Mouse (Mus musculus): ENCODE data around the gene Galk1. TPM values are rescaled to one million over a fixed set of nuclear protein-coding genes. Genes with fewer than 3 reads are reported as not detected.

Gene Galk1
- polyA plus RNA-seq, 1 experiment from 2014 or later, result 58.9 TPM

DNA sequence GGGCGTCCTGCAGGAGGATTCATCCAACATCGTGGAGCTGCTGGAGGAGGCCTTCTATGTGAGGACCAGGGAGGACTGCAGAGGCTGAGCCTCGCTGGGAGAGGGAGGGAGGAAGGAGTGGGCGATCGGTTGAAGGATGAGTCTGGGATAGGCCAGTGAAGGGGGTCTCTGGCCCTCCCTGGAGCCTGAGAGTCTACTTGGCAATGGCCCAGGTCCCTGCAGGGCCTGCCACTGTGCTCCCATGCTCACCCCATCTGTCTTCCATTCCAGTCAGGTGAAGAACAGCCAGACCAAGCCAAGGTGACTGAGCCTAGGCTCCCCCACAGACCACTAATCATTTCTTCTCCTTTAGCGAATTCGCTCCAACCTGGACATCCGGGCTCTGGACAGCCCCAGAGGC, 29.2 kb downstream of the Galk1 start:
- no peak overlapping the region for H3K9ac ChIP-seq (replicated peaks)
- H3K9me3 ChIP-seq, result no peaks in the 10 kb centered on the region
- H3K36me3 ChIP-seq, result no peaks in the 10 kb centered on the region
- no peak for ATAC-seq (replicated peaks)
- H3K27ac ChIP-seq (replicated peaks), result no peak overlapping the region
- no peaks in the 10 kb centered on the region for H3K27me3 ChIP-seq
- WGBS, result 85% methylated on average over 7 of the region's 8 CpGs
- H3K4me1 ChIP-seq, result no peaks in the 10 kb centered on the region
- H3K4me3 ChIP-seq, result no peak overlapping the region
- H3K4me2 ChIP-seq (replicated peaks), result no peak overlapping the region

DNA sequence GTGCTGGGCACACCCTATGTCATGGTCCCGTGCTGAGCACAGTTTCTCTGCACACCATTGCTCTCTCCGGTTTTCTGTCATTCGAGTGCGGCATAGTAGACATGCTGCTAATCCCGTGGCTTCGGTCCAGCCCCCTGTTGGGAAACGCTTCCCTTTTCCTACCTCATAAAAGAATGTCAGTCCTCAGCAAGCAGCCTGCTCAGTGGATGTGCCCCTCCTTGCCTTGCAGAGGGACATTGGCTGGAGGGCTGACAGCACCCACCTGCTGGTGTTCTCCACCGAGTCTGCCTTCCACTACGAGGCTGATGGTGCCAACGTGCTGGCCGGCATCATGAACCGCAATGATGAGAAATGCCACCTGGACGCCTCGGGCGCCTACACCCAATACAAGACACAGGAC, 30.0 kb downstream of the Galk1 start:
- Histone ChIP-seq H3K27me3 (no peaks in the 10 kb centered on the region), H3K9ac (replicated peaks) (no peak overlapping the region), H3K4me3 (no peak overlapping the region), H3K27ac (replicated peaks) (no peak overlapping the region), H3K36me3 (no peaks in the 10 kb centered on the region), H3K9me3 (no peaks in the 10 kb centered on the region), H3K4me1 (no peaks in the 10 kb centered on the region), H3K4me2 (replicated peaks) (no peak overlapping the region)
- WGBS, result 90% methylated on average over 15 of the region's 15 CpGs
- ATAC-seq (replicated peaks), result no peak

DNA sequence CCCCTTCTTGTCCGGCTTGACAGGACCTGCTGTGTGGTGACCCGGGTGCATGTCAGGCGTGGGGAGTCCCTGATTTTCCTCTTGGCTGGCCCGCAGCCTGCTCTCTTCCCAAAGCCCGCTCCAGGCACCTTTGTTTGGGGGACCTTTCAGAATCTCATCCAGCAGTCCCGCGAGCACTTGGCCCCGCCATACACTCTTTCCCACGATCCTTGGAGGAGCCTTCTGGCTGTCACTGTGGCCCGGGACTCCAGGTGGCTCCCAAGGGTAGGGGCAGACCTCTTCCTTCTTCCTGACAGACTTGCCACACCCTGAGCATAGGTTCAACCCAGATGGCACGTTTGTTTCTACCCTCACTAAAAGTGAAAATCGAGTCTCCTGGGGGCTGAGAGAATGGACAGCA, 37.0 kb downstream of the Galk1 start:
- Histone ChIP-seq H3K36me3 (no peaks in the 10 kb centered on the region), H3K27ac (replicated peaks) (no peak overlapping the region), H3K4me1 (peaks cover 12% of the 10 kb centered on the region), H3K4me2 (replicated peaks) (no peak overlapping the region), H3K27me3 (peaks cover 32% of the 10 kb centered on the region), H3K9ac (replicated peaks) (no peak overlapping the region), H3K4me3 (no peak overlapping the region), H3K9me3 (no peaks in the 10 kb centered on the region)
- ATAC-seq (replicated peaks), result no peak
- 25% methylated on average over 12 of the region's 12 CpGs for WGBS

- H3K4me2 ChIP-seq (replicated peaks), result peak overlapping the region; percentile 70
- peaks cover 32% of the 10 kb centered on the region for H3K27me3 ChIP-seq
- no peak for ATAC-seq (replicated peaks)
- H3K9ac ChIP-seq (replicated peaks), result peak overlapping the region; percentile 35
- 1% methylated on average over 18 of the region's 18 CpGs for WGBS
- H3K9me3 ChIP-seq, result no peaks in the 10 kb centered on the region
- H3K36me3 ChIP-seq, result no peaks in the 10 kb centered on the region
- peaks cover 12% of the 10 kb centered on the region for H3K4me1 ChIP-seq
- peak overlapping the region; percentile 39 for H3K4me3 ChIP-seq
- H3K27ac ChIP-seq (replicated peaks), result no peak overlapping the region
Observed at GRCm38 (mm10) chr11:115975083-115975420, 37.5 kb downstream of the Galk1 start.

- peak within 1 kb of the TSS; percentile 35 for H3K9ac ChIP-seq (replicated peaks)
- H3K4me1 ChIP-seq, result peaks cover 12% of the 10 kb centered on the region
- no peaks in the 10 kb centered on the region for H3K9me3 ChIP-seq
- 10% methylated on average over 50 of the region's 58 CpGs for WGBS
- no peaks in the 10 kb centered on the region for H3K36me3 ChIP-seq
- peaks cover 32% of the 10 kb centered on the region for H3K27me3 ChIP-seq
- no peak for ATAC-seq (replicated peaks)
- H3K4me3 ChIP-seq, result peak within 1 kb of the TSS; percentile 39
- no peak within 1 kb of the TSS for H3K27ac ChIP-seq (replicated peaks)
- H3K4me2 ChIP-seq (replicated peaks), result peak within 1 kb of the TSS; percentile 70
Observed at GRCm38 (mm10) chr11:115974309-115975082, 38.0 kb downstream of the Galk1 start, which contains the start of gene Itgb4. Gene Itgb4, plus strand, starts transcription at chr11:115974709.

- H3K27me3 ChIP-seq, result peaks cover 23% of the 10 kb centered on the region
- no peak for ATAC-seq (replicated peaks)
- H3K27ac ChIP-seq (replicated peaks), result no peak overlapping the region
- H3K9me3 ChIP-seq, result no peaks in the 10 kb centered on the region
- H3K4me1 ChIP-seq, result peaks cover 12% of the 10 kb centered on the region
- peaks cover 14% of the 10 kb centered on the region for H3K36me3 ChIP-seq
- no peak overlapping the region for H3K4me3 ChIP-seq
- H3K9ac ChIP-seq (replicated peaks), result no peak overlapping the region
- no peak overlapping the region for H3K4me2 ChIP-seq (replicated peaks)
- 67% methylated on average over 6 of the region's 6 CpGs for WGBS
Observed at GRCm38 (mm10) chr11:115971016-115971415, 41.5 kb downstream of the Galk1 start.

GRCm38 (mm10) chr11:115970006-115970673, 42.4 kb downstream of the Galk1 start:
- Histone ChIP-seq H3K27ac (replicated peaks) (no peak overlapping the region), H3K36me3 (peaks cover 23% of the 10 kb centered on the region), H3K27me3 (peaks cover 18% of the 10 kb centered on the region), H3K4me1 (peaks cover 9% of the 10 kb centered on the region), H3K9me3 (no peaks in the 10 kb centered on the region), H3K4me3 (no peak overlapping the region), H3K4me2 (replicated peaks) (no peak overlapping the region), H3K9ac (replicated peaks) (no peak overlapping the region)
- 75% methylated on average over 15 of the region's 15 CpGs for WGBS
- no peak for ATAC-seq (replicated peaks)

- Histone ChIP-seq H3K9ac (replicated peaks) (no peak overlapping the region), H3K4me3 (no peak overlapping the region), H3K4me2 (replicated peaks) (no peak overlapping the region), H3K27me3 (peaks cover 7% of the 10 kb centered on the region), H3K9me3 (no peaks in the 10 kb centered on the region), H3K4me1 (no peaks in the 10 kb centered on the region), H3K36me3 (peaks cover 35% of the 10 kb centered on the region), H3K27ac (replicated peaks) (no peak overlapping the region)
- no peak for ATAC-seq (replicated peaks)
- 74% methylated on average over 5 of the region's 5 CpGs for WGBS
Observed at GRCm38 (mm10) chr11:115968731-115969405, 43.7 kb downstream of the Galk1 start.

DNA sequence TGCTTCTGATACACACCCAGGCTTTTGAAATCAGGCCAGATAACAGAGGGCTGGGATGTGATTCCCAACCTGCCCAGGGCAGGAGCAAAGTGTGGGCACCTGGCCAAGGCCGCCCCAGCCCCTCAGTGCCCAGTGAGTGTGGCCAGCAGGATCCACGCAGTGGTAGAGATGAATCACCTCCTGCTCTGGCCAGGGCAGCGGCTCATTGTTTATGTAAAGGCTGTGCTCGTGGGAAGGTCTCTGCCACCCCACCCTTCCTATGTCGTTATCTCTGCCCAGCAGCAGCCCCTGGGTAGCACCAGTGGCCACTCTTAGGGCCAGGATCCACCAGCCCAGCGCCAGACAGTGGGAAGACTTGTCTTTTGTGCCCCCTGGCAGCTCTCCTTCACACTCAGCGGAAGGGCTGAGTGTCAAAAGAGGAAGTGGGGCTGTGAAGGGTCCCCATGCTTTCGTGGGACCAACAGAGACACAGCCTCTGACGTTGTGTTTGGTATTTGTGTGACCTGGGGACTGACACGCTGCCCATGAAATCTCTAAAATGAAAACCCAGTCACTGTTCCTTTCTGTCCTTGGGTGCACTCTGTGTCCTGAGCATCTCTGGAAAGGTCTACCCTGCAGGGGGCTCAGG, 47.4 kb downstream of the Galk1 start:
- Histone ChIP-seq H3K9me3 (no peaks in the 10 kb centered on the region), H3K4me3 (no peak overlapping the region), H3K27me3 (no peaks in the 10 kb centered on the region), H3K9ac (replicated peaks) (no peak overlapping the region), H3K4me2 (replicated peaks) (no peak overlapping the region), H3K36me3 (peaks cover 71% of the 10 kb centered on the region), H3K27ac (replicated peaks) (no peak overlapping the region), H3K4me1 (no peaks in the 10 kb centered on the region)
- WGBS, result 84% methylated on average over 10 of the region's 10 CpGs
- ATAC-seq (replicated peaks), result no peak

GRCm38 (mm10) chr11:115962651-115963412, 49.7 kb downstream of the Galk1 start:
- no peak for ATAC-seq (replicated peaks)
- Histone ChIP-seq H3K9me3 (no peaks in the 10 kb centered on the region), H3K27me3 (no peaks in the 10 kb centered on the region), H3K27ac (replicated peaks) (no peak overlapping the region), H3K36me3 (peaks cover 84% of the 10 kb centered on the region), H3K4me2 (replicated peaks) (no peak overlapping the region), H3K4me1 (no peaks in the 10 kb centered on the region), H3K4me3 (no peak overlapping the region), H3K9ac (replicated peaks) (no peak overlapping the region)
- 91% methylated on average over 8 of the region's 9 CpGs for WGBS

GRCm38 (mm10) chr11:115959018-115959417, 53.5 kb downstream of the Galk1 start:
- Histone ChIP-seq H3K9ac (replicated peaks) (no peak overlapping the region), H3K36me3 (peaks cover 63% of the 10 kb centered on the region), H3K4me2 (replicated peaks) (no peak overlapping the region), H3K9me3 (no peaks in the 10 kb centered on the region), H3K27me3 (no peaks in the 10 kb centered on the region), H3K4me1 (peaks cover 10% of the 10 kb centered on the region), H3K4me3 (no peak overlapping the region), H3K27ac (replicated peaks) (no peak overlapping the region)
- 96% methylated on average over 9 of the region's 9 CpGs for WGBS
- ATAC-seq (replicated peaks), result no peak
